Mouse (Mus musculus) heart, postnatal 0 days (tissue): ENCODE measurements around the gene Boc.

Experiments
- CTCF ChIP-seq: IDR thresholded peaks from 2 replicates; pipeline ENCODE4 v1.5.1; 2016; ENCODE audit warnings: antibody characterized with exemption, control low read depth, low read depth
- EP300 ChIP-seq: IDR thresholded peaks from 2 replicates; pipeline ENCODE4 v1.6.1; 2016; ENCODE audit warnings: antibody characterized with exemption, low read depth

DNA sequence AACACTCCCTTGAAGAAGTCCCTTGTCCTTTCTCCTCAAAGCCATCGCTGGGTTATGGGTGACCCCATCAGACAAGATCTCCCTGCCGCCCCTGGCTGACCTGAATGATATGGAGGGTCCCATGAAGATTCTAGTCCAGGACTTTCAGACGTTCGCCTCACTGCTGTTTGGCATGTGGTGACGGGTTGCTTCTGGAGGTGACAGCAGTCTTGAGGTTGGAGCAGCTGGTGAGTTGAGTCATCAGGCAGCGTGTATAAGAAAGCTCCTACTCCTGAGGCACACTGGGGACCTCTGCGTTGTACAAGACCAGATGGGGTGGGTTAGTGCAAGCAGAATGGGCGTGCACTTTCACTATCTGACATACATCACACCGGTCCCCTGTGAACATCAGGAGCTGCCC lies 72.1 kb downstream of the Boc start:
- no peak for TF ChIP-seq EP300
- no peak for TF ChIP-seq CTCF
